Mouse (Mus musculus) midbrain, embryonic 12.5 days (tissue): ENCODE results near the gene Spire2. TPM values are rescaled to one million over a fixed set of nuclear protein-coding genes. Genes with fewer than 3 reads are reported as not detected.

Source experiments
- ATAC-seq: fragments of 200-750 bp; cut with Nextera tagmentation; 2 replicates; pipeline ENCODE4 v1.8.0; 2017; ENCODE audit warnings: low read depth, moderate TSS enrichment, moderate library complexity; ENCODE audit not compliant: low FRiP score
- H3K27ac ChIP-seq: fragments of 300-500 bp; sonication (generic); replicated peaks from 2 replicates; pipeline ENCODE4 v1.5.1; 2016; ENCODE audit warnings: mild to moderate bottlenecking
- H3K27me3 ChIP-seq: fragments of 300-500 bp; sonication (generic); 2 replicates; pipeline ENCODE4 v1.6.1; 2016; ENCODE audit warnings: mild to moderate bottlenecking
- H3K36me3 ChIP-seq: fragments of 300-500 bp; sonication (generic); 2 replicates; pipeline ENCODE4 v1.6.1; 2016
- H3K4me1 ChIP-seq: fragments of 300-500 bp; sonication (generic); 2 replicates; pipeline ENCODE4 v1.6.1; 2016
- H3K4me2 ChIP-seq: fragments of 300-500 bp; sonication (generic); replicated peaks from 2 replicates; pipeline ENCODE4 v1.6.1; 2016; ENCODE audit warnings: mild to moderate bottlenecking, moderate library complexity
- H3K4me3 ChIP-seq: fragments of 300-500 bp; sonication (generic); 2 replicates; pipeline ENCODE4 v1.5.1; 2016; ENCODE audit warnings: mild to moderate bottlenecking
- H3K9ac ChIP-seq: fragments of 300-500 bp; sonication (generic); replicated peaks from 2 replicates; pipeline ENCODE4 v1.6.1; 2016; ENCODE audit warnings: mild to moderate bottlenecking, moderate library complexity
- H3K9me3 ChIP-seq: fragments of 300-500 bp; sonication (generic); 2 replicates; pipeline ENCODE4 v1.6.1; 2016; ENCODE audit warnings: mild to moderate bottlenecking
- WGBS: fragments of 180-500 bp; shearing (Covaris S2); methylation state at CpG from one replicate; pipeline ENCODE4 v1.1.7; 2016; 5-methylcytosine and 5-hydroxymethylcytosine counted together
- polyA plus RNA-seq: library from polyadenylated mRNA; unstranded; fragments of >200 nt; fragmentation: Nextera tagmentation; extraction: Ambion mirVana; gene quantifications from 2 replicates; pipeline ENCODE4 v1.2.1, GENCODE M21; 2016

The Spire2 gene
- polyA plus RNA-seq, 1 experiment from 2014 or later = 27.7 TPM

GRCm38 (mm10) chr8:123317781-123318466 lies 14.6 kb upstream of the Spire2 start:
- Histone ChIP-seq H3K27ac (0 out of 2 replicates have a peak overlapping the region, but pooled peaks have one; percentile 22), H3K27me3 (no peaks in the 10 kb centered on the region), H3K4me1 (peaks cover 16% of the 10 kb centered on the region), H3K4me3 (peak overlapping the region; percentile 51), H3K9ac (peak overlapping the region; percentile 63), H3K9me3 (no peaks in the 10 kb centered on the region), H3K4me2 (peak overlapping the region; percentile 76), H3K36me3 (no peaks in the 10 kb centered on the region)
- peak; percentile 82; the same call in 1 of the 2 replicates for ATAC-seq
- 6% methylated on average over 21 of the region's 21 CpGs for WGBS

- Histone ChIP-seq H3K27ac (0 out of 2 replicates have a peak within 1 kb of the TSS, but pooled peaks have one; percentile 22), H3K4me2 (peak within 1 kb of the TSS; percentile 76), H3K4me3 (peak within 1 kb of the TSS; percentile 51), H3K36me3 (no peaks in the 10 kb centered on the region), H3K9me3 (no peaks in the 10 kb centered on the region), H3K27me3 (no peaks in the 10 kb centered on the region), H3K4me1 (peaks cover 16% of the 10 kb centered on the region), H3K9ac (peak within 1 kb of the TSS; percentile 63)
- 2% methylated on average over 24 of the region's 24 CpGs for WGBS
- ATAC-seq = peak; percentile 99
Observed at GRCm38 (mm10) chr8:123318467-123318911, 14.0 kb upstream of the Spire2 start, which contains the start of gene Fanca. Gene Fanca, minus strand, starts transcription at chr8:123318576.

- 43% methylated on average over 7 of the region's 7 CpGs for WGBS
- H3K4me3 ChIP-seq = no peak overlapping the region
- H3K4me1 ChIP-seq = peaks cover 16% of the 10 kb centered on the region
- no peak overlapping the region for H3K9ac ChIP-seq
- H3K36me3 ChIP-seq = no peaks in the 10 kb centered on the region
- no peak overlapping the region for H3K27ac ChIP-seq
- H3K4me2 ChIP-seq = no peak overlapping the region
- ATAC-seq = no peak
- no peaks in the 10 kb centered on the region for H3K9me3 ChIP-seq
- no peaks in the 10 kb centered on the region for H3K27me3 ChIP-seq
Observed at GRCm38 (mm10) chr8:123319522-123320164, 12.9 kb upstream of the Spire2 start.

- peaks cover 6% of the 10 kb centered on the region for H3K27me3 ChIP-seq
- 94% methylated on average over 2 of the region's 2 CpGs for WGBS
- no peaks in the 10 kb centered on the region for H3K36me3 ChIP-seq
- no peaks in the 10 kb centered on the region for H3K9me3 ChIP-seq
- no peak overlapping the region for H3K4me2 ChIP-seq
- no peak overlapping the region for H3K9ac ChIP-seq
- no peak overlapping the region for H3K27ac ChIP-seq
- H3K4me1 ChIP-seq = peaks cover 6% of the 10 kb centered on the region
- ATAC-seq = no peak
- no peak overlapping the region for H3K4me3 ChIP-seq
Observed at GRCm38 (mm10) chr8:123328552-123328951, 4.0 kb upstream of the Spire2 start.

GRCm38 (mm10) chr8:123329350-123329749 lies 3.2 kb upstream of the Spire2 start:
- Histone ChIP-seq H3K9ac (no peak overlapping the region), H3K9me3 (no peaks in the 10 kb centered on the region), H3K4me1 (peaks cover 13% of the 10 kb centered on the region), H3K27ac (no peak overlapping the region), H3K4me3 (no peak overlapping the region), H3K27me3 (peaks cover 6% of the 10 kb centered on the region), H3K4me2 (no peak overlapping the region), H3K36me3 (no peaks in the 10 kb centered on the region)
- no peak for ATAC-seq
- WGBS = 91% methylated on average over 4 of the region's 4 CpGs

GRCm38 (mm10) chr8:123329961-123330360 lies 2.6 kb upstream of the Spire2 start:
- Histone ChIP-seq H3K4me1 (peaks cover 19% of the 10 kb centered on the region), H3K4me3 (no peak overlapping the region), H3K9ac (no peak overlapping the region), H3K9me3 (no peaks in the 10 kb centered on the region), H3K36me3 (no peaks in the 10 kb centered on the region), H3K4me2 (no peak overlapping the region), H3K27me3 (peaks cover 6% of the 10 kb centered on the region), H3K27ac (no peak overlapping the region)
- WGBS = 70% methylated on average over 5 of the region's 5 CpGs
- no peak for ATAC-seq

DNA sequence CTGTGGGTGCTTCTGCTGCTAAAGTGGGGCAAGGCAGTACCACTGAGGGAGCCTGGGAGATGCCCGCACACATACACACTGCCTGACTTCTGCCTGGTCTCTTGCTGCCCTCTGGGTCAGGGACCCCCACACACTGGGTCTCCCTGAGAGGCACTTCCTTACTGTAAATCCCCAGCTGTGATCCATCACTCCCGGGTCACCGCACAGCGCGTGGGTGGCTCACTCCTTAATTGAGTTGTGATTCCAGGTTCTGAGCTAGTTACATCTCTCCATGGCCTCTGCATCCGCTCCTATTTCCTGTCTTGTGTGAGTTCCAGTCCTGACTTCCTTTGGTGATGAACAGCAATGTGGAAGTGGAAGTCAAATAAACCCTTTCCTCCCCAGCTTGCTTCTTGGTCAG lies 1.8 kb upstream of the Spire2 start:
- WGBS = 87% methylated on average over 6 of the region's 6 CpGs
- no peak overlapping the region for H3K9ac ChIP-seq
- ATAC-seq = no peak
- peaks cover 6% of the 10 kb centered on the region; the same call in 1 of the 2 replicates for H3K27me3 ChIP-seq
- peaks cover 19% of the 10 kb centered on the region for H3K4me1 ChIP-seq
- no peaks in the 10 kb centered on the region for H3K36me3 ChIP-seq
- H3K27ac ChIP-seq = no peak overlapping the region
- no peak overlapping the region for H3K4me3 ChIP-seq
- no peaks in the 10 kb centered on the region for H3K9me3 ChIP-seq
- H3K4me2 ChIP-seq = no peak overlapping the region

DNA sequence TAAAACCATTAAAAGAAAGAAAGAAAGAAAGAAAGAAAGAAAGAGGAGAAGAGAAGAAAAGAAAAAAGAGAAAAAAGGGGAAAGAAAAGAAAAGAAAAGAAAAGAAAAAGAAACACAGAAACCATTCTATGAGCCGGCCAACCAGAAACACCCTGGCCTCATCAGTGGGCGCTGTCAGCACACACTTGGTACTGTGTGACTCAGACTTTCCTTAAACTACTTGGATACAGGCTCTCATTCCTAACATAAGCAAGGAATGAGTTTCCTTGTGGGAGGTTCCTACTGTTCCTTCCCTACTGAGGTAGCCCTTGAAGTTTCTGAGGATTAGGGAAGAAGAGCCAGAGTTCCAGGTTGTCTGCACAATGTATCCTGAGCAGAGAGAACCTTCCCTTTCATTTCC lies 1.2 kb upstream of the Spire2 start:
- 80% methylated on average over 2 of the region's 2 CpGs for WGBS

GRCm38 (mm10) chr8:123331810-123332209 lies 703 bp upstream of the Spire2 start:
- no peaks in the 10 kb centered on the region for H3K36me3 ChIP-seq
- 42% methylated on average over 8 of the region's 8 CpGs for WGBS
- ATAC-seq = no peak; the same call in 1 of the 2 replicates

More for the DNA sequence above, 1.2 kb upstream of the Spire2 start:
- ATAC-seq = no peak
- Histone ChIP-seq H3K27ac (peak overlapping the region; percentile 91), H3K4me3 (no peak overlapping the region), H3K9me3 (no peaks in the 10 kb centered on the region), H3K36me3 (no peaks in the 10 kb centered on the region), H3K27me3 (peaks cover 6% of the 10 kb centered on the region; the same call in 1 of the 2 replicates), H3K9ac (no peak overlapping the region; the same call in 1 of the 2 replicates), H3K4me2 (peak overlapping the region; percentile 78; the same call in 1 of the 2 replicates), H3K4me1 (peaks cover 19% of the 10 kb centered on the region)

DNA sequence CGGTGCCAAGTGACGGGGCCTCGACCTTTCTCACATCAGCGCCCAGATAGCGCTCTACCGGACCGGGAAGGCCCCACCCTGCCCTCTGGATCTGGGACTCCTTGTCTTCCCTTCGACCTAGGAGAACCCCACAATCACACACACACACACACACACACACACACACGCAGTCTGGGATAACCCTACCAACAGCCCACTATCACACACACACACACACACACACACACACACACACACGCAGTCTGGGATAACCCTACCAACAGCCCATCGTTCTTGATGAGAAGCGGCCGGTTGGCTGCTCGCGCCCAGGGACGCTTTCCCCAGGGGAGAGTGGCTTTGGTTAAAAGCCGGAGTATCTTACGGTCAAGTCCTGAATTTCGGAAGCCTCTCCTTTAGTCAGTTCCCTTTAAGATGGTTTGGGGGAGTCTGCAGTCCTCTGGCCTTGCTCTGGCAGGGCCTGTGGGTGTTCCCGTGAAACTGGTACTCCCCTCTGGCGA lies 626 bp downstream of the Spire2 start:
- Histone ChIP-seq H3K4me2 (peak overlapping the region; percentile 78), H3K9me3 (no peaks in the 10 kb centered on the region), H3K4me1 (peaks cover 19% of the 10 kb centered on the region), H3K36me3 (no peaks in the 10 kb centered on the region), H3K4me3 (peak overlapping the region; percentile 86), H3K9ac (peak overlapping the region; percentile 88), H3K27ac (peak overlapping the region; percentile 91), H3K27me3 (peaks cover 6% of the 10 kb centered on the region; the same call in 1 of the 2 replicates)
- peak; percentile 39 for ATAC-seq
- 2% methylated on average over 17 of the region's 21 CpGs for WGBS

More at GRCm38 (mm10) chr8:123331810-123332209, 703 bp upstream of the Spire2 start:
- Histone ChIP-seq H3K4me2 (peak overlapping the region; percentile 78), H3K27ac (peak overlapping the region; percentile 91), H3K9ac (peak overlapping the region; percentile 88; the same call in 1 of the 2 replicates), H3K27me3 (peaks cover 6% of the 10 kb centered on the region; the same call in 1 of the 2 replicates), H3K4me1 (peaks cover 19% of the 10 kb centered on the region), H3K9me3 (no peaks in the 10 kb centered on the region), H3K4me3 (peak overlapping the region; percentile 86)

- 3% methylated on average over 7 of the region's 7 CpGs for WGBS
- Histone ChIP-seq H3K4me3 (peak overlapping the region; percentile 86), H3K27ac (peak overlapping the region; percentile 91), H3K9me3 (no peaks in the 10 kb centered on the region), H3K9ac (peak overlapping the region; percentile 39), H3K4me2 (peak overlapping the region; percentile 78), H3K36me3 (no peaks in the 10 kb centered on the region), H3K4me1 (peaks cover 19% of the 10 kb centered on the region), H3K27me3 (peaks cover 6% of the 10 kb centered on the region; the same call in 1 of the 2 replicates)
- ATAC-seq = no peak
Observed at GRCm38 (mm10) chr8:123333864-123334263, 1.4 kb downstream of the Spire2 start.

- WGBS = 0% methylated on average over 1 of the region's 1 CpGs
- Histone ChIP-seq H3K4me3 (peak overlapping the region; percentile 86), H3K9me3 (no peaks in the 10 kb centered on the region), H3K27me3 (peaks cover 6% of the 10 kb centered on the region; the same call in 1 of the 2 replicates), H3K4me1 (peaks cover 19% of the 10 kb centered on the region), H3K36me3 (no peaks in the 10 kb centered on the region), H3K27ac (peak overlapping the region; percentile 91), H3K4me2 (peak overlapping the region; percentile 78), H3K9ac (peak overlapping the region; percentile 39)
- ATAC-seq = no peak
Observed at GRCm38 (mm10) chr8:123334467-123334866, 2.0 kb downstream of the Spire2 start.
